Mouse (Mus musculus) E14TG2a.4 (cell line): ENCODE results near the gene Fam160b1.

Source experiments
- CTCF ChIP-seq: conservative IDR thresholded peaks from 2 replicates; pipeline ENCODE4 v1.5.1; 2014; ENCODE audit warnings: low read length
- NANOG ChIP-seq: IDR thresholded peaks from 2 replicates; pipeline ENCODE4 v1.6.1; 2014; ENCODE audit warnings: borderline replicate concordance, low read length, mixed read lengths
- POU5F1 ChIP-seq: IDR thresholded peaks from 2 replicates; pipeline ENCODE4 v1.6.1; 2014; ENCODE audit warnings: low read length, borderline replicate concordance

DNA sequence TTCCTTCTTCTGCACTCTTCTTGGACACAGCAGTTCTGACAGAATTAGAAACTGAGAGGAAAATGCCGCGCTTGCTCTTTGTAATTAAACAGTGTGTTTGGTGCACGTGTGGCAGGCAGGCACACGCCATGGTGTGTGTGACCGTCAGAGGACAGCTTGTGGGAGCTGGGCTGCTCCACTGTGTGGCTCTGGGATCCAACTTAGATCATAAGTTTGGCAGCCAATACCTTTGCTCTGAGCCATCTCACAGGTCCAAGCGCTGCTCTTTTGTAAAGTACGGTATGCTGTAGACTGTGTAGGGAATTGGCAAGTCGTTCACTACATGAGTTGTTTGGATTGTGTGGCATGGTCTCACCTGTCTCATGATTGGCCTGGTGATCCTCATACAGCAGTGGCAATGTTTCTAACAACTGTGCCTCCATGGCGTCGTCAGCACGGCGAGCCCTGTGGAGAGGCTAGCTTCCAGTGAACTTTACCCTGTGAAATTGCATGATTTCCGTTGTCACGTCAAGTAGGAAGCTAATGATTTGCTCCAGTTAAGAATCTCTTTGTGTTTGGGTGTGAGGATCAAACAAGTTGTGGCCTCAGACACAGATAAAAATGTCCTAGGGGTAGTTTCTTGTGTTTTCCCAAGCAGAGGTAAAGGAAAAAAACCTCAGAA is 16.7 kb downstream of the Fam160b1 start:
- TF ChIP-seq CTCF (no peak), POU5F1 (no peak), NANOG (no peak)
